Mouse (Mus musculus): ENCODE results near the gene Apbb2. TPM values are rescaled to one million over a fixed set of nuclear protein-coding genes. Genes with fewer than 3 reads are reported as not detected.

Apbb2 gene
- polyA plus RNA-seq, 1 experiment, result 19.1 TPM

DNA sequence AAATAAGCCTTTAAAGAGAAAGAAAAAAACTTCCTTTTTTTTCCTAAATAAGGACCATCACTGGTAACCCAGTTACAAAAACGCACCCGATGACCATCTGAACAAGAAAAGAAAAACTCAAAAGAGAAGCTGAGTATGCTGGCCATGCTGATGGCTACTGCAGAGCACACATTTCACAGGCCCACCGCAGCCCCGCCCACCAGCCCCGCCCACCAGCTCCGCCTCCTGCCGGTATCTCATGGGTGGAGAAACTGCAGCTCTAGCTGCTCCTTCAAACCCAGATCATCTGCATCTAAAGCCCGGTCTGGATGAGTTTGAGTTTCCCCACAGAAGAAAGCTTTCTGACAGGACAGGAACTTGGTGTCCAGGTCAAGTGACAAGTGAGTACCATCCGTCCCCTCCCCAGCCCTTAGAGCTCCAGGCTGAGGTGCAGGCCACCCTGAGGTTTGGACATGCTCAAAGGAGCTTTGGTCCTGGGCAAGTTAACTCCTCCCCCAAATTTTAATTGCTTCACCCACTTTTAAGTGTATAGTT lies 16.2 kb downstream of the Apbb2 start:
- Histone ChIP-seq H3K4me2 (ENCODE audit: low read depth) (no peak overlapping the region), H3K27me3 (ENCODE audit: control insufficient read depth, insufficient read depth, insufficient read length) (no peaks in the 10 kb centered on the region), H3ac (ENCODE audit: control insufficient read depth, insufficient read length) (no peak overlapping the region), H3K36me3 (ENCODE audit: control insufficient read depth, insufficient read depth) (no peaks in the 10 kb centered on the region), H3K79me2 (ENCODE audit: control insufficient read depth, insufficient read depth) (peaks cover 100% of the 10 kb centered on the region), H3K4me3 (no peak overlapping the region)
- TF ChIP-seq MYOG (IDR thresholded peaks at IDR 0.05; ENCODE audit: control insufficient read depth in 1 of 3, insufficient read depth in 1 of 3, insufficient read length in 2 of 3, low read depth in 2 of 3) (no peak), POLR2AphosphoS2 (IDR thresholded peaks at IDR 0.05; ENCODE audit: insufficient read length, low read depth) (no peak), SRF (IDR thresholded peaks at IDR 0.05; ENCODE audit: control insufficient read depth, insufficient read length, low read depth) (no peak), E2F4 (IDR thresholded peaks at IDR 0.05; ENCODE audit: insufficient read depth) (no peak), MAX (IDR thresholded peaks at IDR 0.05; ENCODE audit: low read depth) (no peak), USF1 (IDR thresholded peaks at IDR 0.05; ENCODE audit: low read depth) (no peak), TCF3 (IDR thresholded peaks at IDR 0.05; ENCODE audit: insufficient read length, low read depth) (no peak), TCF12 (IDR thresholded peaks at IDR 0.05; ENCODE audit: insufficient read depth, poor library complexity, severe bottlenecking) (no peak), POLR2A (IDR thresholded peaks at IDR 0.05; ENCODE audit: insufficient read length, low read depth) (no peak), MYOD1 (IDR thresholded peaks at IDR 0.05; ENCODE audit: control insufficient read depth in 1 of 3, insufficient read length in 2 of 3, low read depth in 2 of 3) (no peak), REST (IDR thresholded peaks at IDR 0.05; ENCODE audit: insufficient read depth, insufficient read length) (no peak), CEBPB (IDR thresholded peaks at IDR 0.05; ENCODE audit: insufficient read depth, poor library complexity, severe bottlenecking) (no peak)

- no peak overlapping the region for H3ac ChIP-seq (ENCODE audit: control insufficient read depth, insufficient read length)
- no peak overlapping the region for H3K4me2 ChIP-seq (ENCODE audit: low read depth)
- no peaks in the 10 kb centered on the region for H3K36me3 ChIP-seq (ENCODE audit: control insufficient read depth, insufficient read depth)
- peaks cover 100% of the 10 kb centered on the region for H3K79me2 ChIP-seq (ENCODE audit: control insufficient read depth, insufficient read depth)
- no peaks in the 10 kb centered on the region for H3K27me3 ChIP-seq (ENCODE audit: control insufficient read depth, insufficient read depth, insufficient read length)
- TF ChIP-seq MAX (IDR thresholded peaks at IDR 0.05; ENCODE audit: low read depth), result no peak
- TF ChIP-seq POLR2A (IDR thresholded peaks at IDR 0.05; ENCODE audit: insufficient read length, low read depth), result no peak
- no peak for TF ChIP-seq SRF (IDR thresholded peaks at IDR 0.05; ENCODE audit: control insufficient read depth, insufficient read length, low read depth)
- no peak for TF ChIP-seq E2F4 (IDR thresholded peaks at IDR 0.05; ENCODE audit: insufficient read depth)
- no peak for TF ChIP-seq MYOG (IDR thresholded peaks at IDR 0.05; ENCODE audit: control insufficient read depth in 1 of 3, insufficient read depth in 1 of 3, insufficient read length in 2 of 3, low read depth in 2 of 3)
- no peak for TF ChIP-seq TCF3 (IDR thresholded peaks at IDR 0.05; ENCODE audit: insufficient read length, low read depth)
- TF ChIP-seq CEBPB (IDR thresholded peaks at IDR 0.05; ENCODE audit: insufficient read depth, poor library complexity, severe bottlenecking), result no peak
- TF ChIP-seq MYOD1 (IDR thresholded peaks at IDR 0.05; ENCODE audit: control insufficient read depth in 1 of 3, insufficient read length in 2 of 3, low read depth in 2 of 3), result no peak
- TF ChIP-seq REST (IDR thresholded peaks at IDR 0.05; ENCODE audit: insufficient read depth, insufficient read length), result no peak
- no peak for TF ChIP-seq TCF12 (IDR thresholded peaks at IDR 0.05; ENCODE audit: insufficient read depth, poor library complexity, severe bottlenecking)
- no peak for TF ChIP-seq USF1 (IDR thresholded peaks at IDR 0.05; ENCODE audit: low read depth)
- no peak for TF ChIP-seq POLR2AphosphoS2 (IDR thresholded peaks at IDR 0.05; ENCODE audit: insufficient read length, low read depth)
- H3K4me3 ChIP-seq, result no peak overlapping the region
Observed at GRCm38 (mm10) chr5:66600415-66600814, 18.2 kb downstream of the Apbb2 start.

DNA sequence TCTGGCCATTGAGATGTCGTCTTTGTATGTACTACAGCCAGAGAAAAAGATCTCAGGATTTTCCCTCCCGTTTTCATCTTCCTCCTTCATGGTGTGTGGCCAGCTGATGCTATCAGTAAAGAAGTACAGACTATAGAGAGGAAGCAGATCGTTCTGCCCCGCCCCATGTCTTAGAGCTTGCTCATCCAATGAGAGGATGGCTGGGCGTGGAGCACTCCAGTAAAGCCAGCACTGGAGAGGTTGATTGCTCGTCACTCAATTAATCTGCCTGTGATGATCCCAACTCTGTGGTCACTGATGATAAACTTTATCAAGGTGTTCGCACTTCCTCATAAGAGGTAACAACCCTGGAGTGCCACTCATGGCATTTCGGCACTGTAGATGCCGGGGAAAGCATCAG lies 18.7 kb downstream of the Apbb2 start:
- H3K27me3 ChIP-seq (ENCODE audit: control insufficient read depth, insufficient read depth, insufficient read length), result no peaks in the 10 kb centered on the region
- peaks cover 100% of the 10 kb centered on the region for H3K79me2 ChIP-seq (ENCODE audit: control insufficient read depth, insufficient read depth)
- no peak overlapping the region for H3K4me2 ChIP-seq (ENCODE audit: low read depth)
- TF ChIP-seq TCF3 (IDR thresholded peaks at IDR 0.05; ENCODE audit: insufficient read length, low read depth), result no peak
- H3K4me3 ChIP-seq, result no peak overlapping the region
- no peak overlapping the region for H3ac ChIP-seq (ENCODE audit: control insufficient read depth, insufficient read length)
- H3K36me3 ChIP-seq (ENCODE audit: control insufficient read depth, insufficient read depth), result no peaks in the 10 kb centered on the region

DNA sequence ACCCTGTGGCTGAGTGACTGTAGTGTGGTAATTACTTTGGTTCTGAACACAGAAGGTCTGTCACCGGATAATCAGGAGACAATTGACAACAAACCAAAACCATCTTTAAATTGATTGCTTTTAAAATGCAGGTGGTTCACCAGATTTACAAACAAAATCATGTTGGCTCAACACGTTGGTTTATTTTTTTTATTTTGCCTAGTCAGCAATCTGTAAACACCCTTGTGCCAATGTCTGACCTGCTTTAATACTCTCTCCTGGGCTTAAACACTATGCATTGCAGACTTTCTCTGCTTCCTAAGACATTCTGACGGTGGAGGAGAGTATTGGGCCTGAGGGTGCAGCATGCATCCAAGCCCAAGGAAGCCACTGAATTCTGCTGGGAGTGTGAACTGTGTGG lies 22.3 kb downstream of the Apbb2 start:
- Histone ChIP-seq H3ac (ENCODE audit: control insufficient read depth, insufficient read length) (no peak overlapping the region), H3K27me3 (ENCODE audit: control insufficient read depth, insufficient read depth, insufficient read length) (no peaks in the 10 kb centered on the region), H3K36me3 (ENCODE audit: control insufficient read depth, insufficient read depth) (peaks cover 4% of the 10 kb centered on the region), H3K4me3 (no peak overlapping the region), H3K79me2 (ENCODE audit: control insufficient read depth, insufficient read depth) (peaks cover 97% of the 10 kb centered on the region), H3K4me2 (ENCODE audit: low read depth) (no peak overlapping the region)
- TF ChIP-seq TCF12 (IDR thresholded peaks at IDR 0.05; ENCODE audit: insufficient read depth, poor library complexity, severe bottlenecking), result no peak
- TF ChIP-seq REST (IDR thresholded peaks at IDR 0.05; ENCODE audit: insufficient read depth, insufficient read length), result no peak
- no peak for TF ChIP-seq USF1 (IDR thresholded peaks at IDR 0.05; ENCODE audit: low read depth)
- TF ChIP-seq SRF (IDR thresholded peaks at IDR 0.05; ENCODE audit: control insufficient read depth, insufficient read length, low read depth), result no peak
- no peak for TF ChIP-seq MYOD1 (IDR thresholded peaks at IDR 0.05; ENCODE audit: control insufficient read depth in 1 of 3, insufficient read length in 2 of 3, low read depth in 2 of 3)
- no peak for TF ChIP-seq MYOG (IDR thresholded peaks at IDR 0.05; ENCODE audit: control insufficient read depth in 1 of 3, insufficient read depth in 1 of 3, insufficient read length in 2 of 3, low read depth in 2 of 3)

GRCm38 (mm10) chr5:66594881-66595280 lies 23.7 kb downstream of the Apbb2 start:
- Histone ChIP-seq H3K36me3 (ENCODE audit: control insufficient read depth, insufficient read depth) (peaks cover 4% of the 10 kb centered on the region), H3K4me2 (ENCODE audit: low read depth) (no peak overlapping the region), H3K4me3 (no peak overlapping the region), H3ac (ENCODE audit: control insufficient read depth, insufficient read length) (no peak overlapping the region), H3K79me2 (ENCODE audit: control insufficient read depth, insufficient read depth) (peaks cover 97% of the 10 kb centered on the region), H3K27me3 (ENCODE audit: control insufficient read depth, insufficient read depth, insufficient read length) (no peaks in the 10 kb centered on the region)
- TF ChIP-seq SRF (IDR thresholded peaks at IDR 0.05; ENCODE audit: control insufficient read depth, insufficient read length, low read depth), result no peak
- TF ChIP-seq POLR2A (IDR thresholded peaks at IDR 0.05; ENCODE audit: insufficient read length, low read depth), result no peak
- no peak for TF ChIP-seq MAX (IDR thresholded peaks at IDR 0.05; ENCODE audit: low read depth)
- TF ChIP-seq CEBPB (IDR thresholded peaks at IDR 0.05; ENCODE audit: insufficient read depth, poor library complexity, severe bottlenecking), result no peak
- no peak for TF ChIP-seq TCF12 (IDR thresholded peaks at IDR 0.05; ENCODE audit: insufficient read depth, poor library complexity, severe bottlenecking)
- no peak for TF ChIP-seq MYOG (IDR thresholded peaks at IDR 0.05; ENCODE audit: control insufficient read depth in 1 of 3, insufficient read depth in 1 of 3, insufficient read length in 2 of 3, low read depth in 2 of 3)
- no peak for TF ChIP-seq E2F4 (IDR thresholded peaks at IDR 0.05; ENCODE audit: insufficient read depth)
- no peak for TF ChIP-seq TCF3 (IDR thresholded peaks at IDR 0.05; ENCODE audit: insufficient read length, low read depth)
- no peak for TF ChIP-seq MYOD1 (IDR thresholded peaks at IDR 0.05; ENCODE audit: control insufficient read depth in 1 of 3, insufficient read length in 2 of 3, low read depth in 2 of 3)
- no peak for TF ChIP-seq USF1 (IDR thresholded peaks at IDR 0.05; ENCODE audit: low read depth)
- TF ChIP-seq POLR2AphosphoS2 (IDR thresholded peaks at IDR 0.05; ENCODE audit: insufficient read length, low read depth), result no peak
- no peak for TF ChIP-seq REST (IDR thresholded peaks at IDR 0.05; ENCODE audit: insufficient read depth, insufficient read length)
